Mouse (Mus musculus) layer of hippocampus, postnatal 36 days (tissue): ENCODE data around the gene Pip4p1. TPM values are rescaled to one million over a fixed set of nuclear protein-coding genes. Genes with fewer than 3 reads are reported as not detected.
A peak's percentile ranks its signal among the peaks of the same experiment; 100 is the strongest.
"Not testable (repeated sequence)": the region's sequence is repeated elsewhere in the genome, so short reads cannot be mapped to it uniquely, and the experiment has no call there.

Source experiments
- DNase-seq, 2 experiments: peaks; one replicate each; pipeline ENCODE4 v3.0.0; 2022
- total RNA-seq, 2 experiments: library from RNA; stranded (reverse); gene quantifications; 2 replicates each; pipeline ENCODE4 v1.2.3; 2021

The Pip4p1 gene
- 100 to 1,000 TPM in 1 of 2 experiments, 10 to 100 TPM in 1; 89.8 to 103 TPM for total RNA-seq

DNA sequence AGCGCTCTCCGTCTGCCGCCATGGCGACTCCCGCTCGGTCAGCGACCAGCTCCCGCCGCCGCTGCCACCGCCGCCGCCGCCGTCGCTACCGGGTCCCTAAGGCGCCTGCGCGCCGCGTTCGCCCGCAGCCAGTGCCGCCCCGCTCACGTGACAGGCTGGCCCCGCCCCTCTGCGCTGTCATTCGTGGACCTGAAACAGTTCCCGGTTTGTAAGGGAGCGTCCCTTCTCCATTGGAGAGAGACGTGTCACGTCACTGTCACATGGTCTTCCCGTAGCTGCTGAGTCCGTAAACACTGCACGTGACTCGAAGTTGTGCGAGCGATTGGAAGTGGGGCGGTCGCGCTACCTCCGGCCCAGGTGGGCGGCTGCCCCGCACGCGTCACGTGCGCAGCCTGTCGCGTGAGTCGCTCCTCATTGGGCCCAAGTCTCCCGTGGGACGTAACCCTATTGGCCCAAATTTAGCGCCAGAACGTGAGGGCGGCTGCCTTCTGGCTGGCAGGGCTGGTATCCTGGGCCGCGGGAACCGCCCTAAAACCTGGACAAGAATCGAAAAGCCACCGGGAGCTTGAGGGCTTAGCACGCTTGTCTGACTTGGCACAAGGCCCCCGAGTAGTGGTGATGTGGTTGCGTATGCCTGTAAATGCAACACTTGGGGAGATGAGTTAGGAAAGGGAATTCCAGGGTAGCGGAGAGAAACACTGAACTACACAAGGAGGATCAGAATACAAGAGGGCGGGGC, at the start of gene Pip4p1, which contains the start of gene Pnp:
Gene Pip4p1 (minus strand): TSS at position 103 of the 739 bp plus-strand sequence.
Gene Pnp (plus strand): TSS at position 329 of the 739 bp plus-strand sequence.
- peak; percentile 99 for DNase-seq

DNA sequence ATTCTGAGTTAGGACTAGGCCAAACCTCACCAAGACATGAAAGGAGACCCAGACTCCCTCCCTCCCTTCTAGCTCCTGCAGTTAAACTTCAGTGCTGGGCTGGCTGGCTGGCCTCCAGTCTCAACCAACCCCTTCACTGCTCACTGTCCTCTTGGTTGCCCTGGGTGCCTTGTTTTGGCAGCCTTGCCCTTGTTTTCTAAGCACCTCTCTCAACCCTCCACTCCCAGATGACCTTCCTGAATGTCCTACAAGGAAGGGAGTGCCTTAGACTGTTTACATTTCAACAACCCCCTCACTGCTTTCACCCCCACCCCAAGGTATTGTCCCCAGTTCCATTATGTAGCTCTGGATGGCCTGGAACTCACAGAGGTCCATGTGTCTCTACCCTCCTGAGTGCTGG, 49.0 kb upstream of the Pip4p1 start:
- DNase-seq = no peak

DNA sequence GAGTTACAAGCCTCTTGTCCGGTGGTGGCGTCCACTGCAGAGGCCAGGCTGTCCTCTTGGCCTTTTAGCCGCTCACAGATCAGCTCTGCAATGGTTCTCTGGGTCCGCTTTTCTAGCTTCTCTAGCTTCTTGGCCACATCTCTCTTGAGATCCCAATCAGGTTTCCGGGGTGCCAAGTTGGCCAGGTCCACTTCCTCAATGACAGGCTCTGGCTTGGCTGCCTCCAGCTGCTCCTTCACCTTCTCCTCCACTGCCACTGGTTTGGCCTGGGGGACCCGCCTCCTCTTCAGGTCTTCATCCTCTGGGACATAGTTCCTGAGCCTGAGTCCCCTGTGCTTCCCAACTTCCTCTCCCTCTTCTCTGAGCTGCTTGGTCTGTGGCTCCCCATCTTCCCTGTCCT, 47.8 kb upstream of the Pip4p1 start:
- not testable (repeated sequence) for DNase-seq

DNA sequence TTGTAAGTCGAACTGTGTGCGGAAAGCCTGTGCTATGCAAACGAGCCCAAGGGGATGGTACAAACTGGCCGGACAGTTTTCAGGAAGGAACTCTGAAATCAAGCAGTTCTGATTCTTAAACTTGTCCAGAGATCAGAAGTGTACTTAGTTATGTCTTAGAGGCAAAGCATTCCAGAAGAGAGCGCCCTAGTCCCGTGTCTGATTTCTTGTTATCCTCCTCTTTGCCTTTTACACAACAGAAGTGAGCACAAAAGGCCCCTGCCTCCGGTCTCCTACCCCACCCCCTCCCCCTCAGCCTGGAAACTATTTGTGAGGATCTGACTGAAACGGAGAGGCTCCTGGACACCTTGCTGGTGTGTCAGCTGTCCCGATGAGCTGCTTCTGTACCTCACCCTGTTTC, 46.0 kb upstream of the Pip4p1 start:
- no peak for DNase-seq

DNA sequence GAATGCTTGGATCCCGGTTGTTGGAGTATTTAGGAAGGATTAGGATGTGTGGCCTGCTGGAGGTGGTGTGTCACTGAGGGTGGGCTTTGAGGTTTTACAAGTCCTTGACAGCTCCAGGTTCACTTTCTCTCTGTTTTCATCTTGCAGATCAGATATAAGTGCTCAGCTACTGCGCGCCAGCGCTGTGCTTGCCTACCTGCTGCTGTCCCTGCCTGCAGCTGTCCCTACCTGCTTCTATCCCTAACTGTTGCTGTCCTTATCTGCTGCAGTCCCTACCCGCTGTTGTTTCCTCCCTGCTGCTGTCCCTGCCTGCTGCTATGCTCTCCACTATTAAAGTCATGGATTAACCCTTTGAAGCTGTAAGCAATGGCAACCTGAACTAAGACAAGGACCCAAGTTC, 44.3 kb upstream of the Pip4p1 start:
- DNase-seq = no peak

DNA sequence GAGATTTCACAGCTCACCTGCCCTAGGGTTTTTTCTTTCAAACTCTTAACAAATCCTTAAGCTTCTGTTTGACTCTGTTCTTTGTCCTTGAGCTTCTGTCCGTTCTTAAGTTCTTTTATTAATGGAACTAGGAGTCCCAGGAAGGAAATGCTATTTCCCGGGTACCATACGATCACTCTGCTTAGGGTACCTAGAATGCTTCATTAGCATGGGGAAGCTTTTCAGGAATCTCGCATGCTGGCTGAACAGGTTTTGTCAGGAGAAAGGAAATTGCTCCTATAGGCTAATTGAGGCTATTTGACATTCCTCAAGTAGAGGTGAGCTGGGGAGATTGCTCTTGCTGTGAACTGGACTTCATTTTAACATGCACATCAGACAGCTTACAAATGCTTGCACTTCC, 43.0 kb upstream of the Pip4p1 start:
- DNase-seq = no peak

DNA sequence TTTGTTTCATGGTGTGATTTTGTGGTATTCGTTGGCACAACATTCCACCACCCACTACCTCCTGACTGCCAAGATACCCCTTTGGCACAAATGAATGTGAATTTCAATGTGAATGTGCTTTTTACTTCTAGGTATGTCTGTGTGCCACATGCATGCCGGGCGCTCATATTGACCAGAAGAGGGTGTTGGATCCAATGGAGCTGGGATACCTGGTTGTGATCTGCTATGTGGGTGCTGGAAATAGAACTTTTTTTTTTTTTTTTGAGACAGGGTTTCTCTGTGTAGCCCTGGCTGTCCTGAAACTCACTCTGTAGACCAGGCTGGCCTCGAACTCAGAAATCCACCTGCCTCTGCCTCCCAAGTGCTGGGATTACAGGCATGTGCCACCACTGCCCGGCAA, 42.4 kb upstream of the Pip4p1 start:
- DNase-seq = not testable (repeated sequence)

DNA sequence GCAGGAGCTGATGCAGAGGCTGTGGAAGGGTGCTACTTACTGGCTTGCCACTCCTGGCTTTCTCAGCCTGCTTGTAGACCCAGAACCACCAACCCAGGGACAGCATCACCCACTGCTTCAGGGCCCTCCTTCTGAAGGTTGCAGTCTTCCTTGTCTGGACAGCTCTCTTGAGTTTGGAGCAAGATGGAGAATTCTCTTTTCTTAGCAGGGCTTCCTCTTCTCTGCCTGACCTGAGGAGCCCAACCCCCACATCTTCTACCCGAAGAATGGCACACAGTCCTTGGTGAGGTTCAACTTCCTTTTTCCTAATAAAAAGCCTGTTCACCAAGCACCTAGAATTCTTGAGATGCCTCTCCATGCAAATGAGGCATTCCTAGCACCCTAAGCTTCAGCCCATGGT, 40.2 kb upstream of the Pip4p1 start:
- no peak for DNase-seq

DNA sequence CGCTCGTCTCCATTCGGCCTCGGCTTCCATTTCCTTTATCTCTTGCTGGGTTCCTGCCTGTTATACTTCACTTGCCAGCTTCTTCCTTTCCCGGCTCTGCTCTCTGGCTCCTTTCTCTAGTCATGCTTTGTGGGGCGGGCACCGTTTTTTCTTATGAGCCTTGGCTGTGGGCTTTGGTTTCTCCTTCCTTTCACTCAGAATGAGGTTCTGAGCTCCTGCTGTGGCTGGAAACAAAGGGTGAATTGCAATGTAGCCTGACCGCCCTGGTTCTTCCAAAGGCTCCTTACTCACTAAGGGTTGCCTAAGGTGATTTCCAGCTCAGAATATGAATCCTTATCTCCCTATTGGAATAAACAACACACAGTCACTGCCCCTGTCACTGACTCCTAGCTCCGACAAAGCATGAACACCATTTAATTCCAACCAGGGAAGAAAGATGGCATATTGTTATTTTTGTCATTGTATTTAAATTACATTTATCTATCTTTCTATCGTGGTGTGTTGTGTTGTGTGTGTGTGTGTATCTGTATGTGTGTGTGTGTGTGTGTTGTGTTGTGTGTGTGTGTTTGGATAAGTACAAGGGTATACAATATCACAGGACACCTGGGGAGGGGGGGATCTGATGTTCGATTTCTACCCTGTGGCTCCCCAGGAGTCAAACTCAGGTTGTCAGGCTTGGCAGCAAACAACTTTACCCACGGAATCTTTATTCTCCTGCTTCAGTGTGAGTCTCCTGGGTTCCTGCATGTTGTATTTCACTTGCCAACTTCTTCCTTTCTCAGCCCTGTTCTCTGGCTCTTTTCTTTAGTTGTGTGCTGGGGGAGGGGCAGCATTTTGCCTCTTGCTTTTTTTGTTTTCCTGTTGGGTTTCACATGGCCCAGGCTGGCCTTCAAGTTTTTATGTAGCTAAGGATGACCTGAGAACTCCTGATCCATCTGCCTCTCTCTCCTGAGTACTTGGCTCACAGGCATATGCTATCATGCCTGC, 39.2 kb upstream of the Pip4p1 start:
- peak; percentile 36 to 52 for DNase-seq

DNA sequence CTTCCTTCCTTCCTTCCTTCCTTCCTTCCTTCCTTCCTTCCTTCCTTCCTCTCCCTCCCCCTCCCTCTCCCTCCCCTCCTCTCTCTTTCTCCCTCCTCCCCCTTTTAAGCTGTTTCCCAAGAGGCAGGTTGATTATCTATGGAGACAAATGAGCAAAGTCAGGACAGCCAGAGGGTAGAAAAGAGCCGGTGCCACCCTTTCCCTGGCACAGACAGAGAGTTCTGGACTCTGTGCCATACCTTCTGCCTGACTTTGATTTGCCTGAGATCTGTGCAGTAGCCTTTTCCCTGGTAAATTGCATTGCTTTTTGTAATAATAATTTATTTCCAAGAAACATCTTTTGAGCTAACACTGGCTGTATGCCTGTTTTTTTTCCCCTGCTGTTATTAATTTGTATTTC, 38.4 kb upstream of the Pip4p1 start:
- DNase-seq = no peak

DNA sequence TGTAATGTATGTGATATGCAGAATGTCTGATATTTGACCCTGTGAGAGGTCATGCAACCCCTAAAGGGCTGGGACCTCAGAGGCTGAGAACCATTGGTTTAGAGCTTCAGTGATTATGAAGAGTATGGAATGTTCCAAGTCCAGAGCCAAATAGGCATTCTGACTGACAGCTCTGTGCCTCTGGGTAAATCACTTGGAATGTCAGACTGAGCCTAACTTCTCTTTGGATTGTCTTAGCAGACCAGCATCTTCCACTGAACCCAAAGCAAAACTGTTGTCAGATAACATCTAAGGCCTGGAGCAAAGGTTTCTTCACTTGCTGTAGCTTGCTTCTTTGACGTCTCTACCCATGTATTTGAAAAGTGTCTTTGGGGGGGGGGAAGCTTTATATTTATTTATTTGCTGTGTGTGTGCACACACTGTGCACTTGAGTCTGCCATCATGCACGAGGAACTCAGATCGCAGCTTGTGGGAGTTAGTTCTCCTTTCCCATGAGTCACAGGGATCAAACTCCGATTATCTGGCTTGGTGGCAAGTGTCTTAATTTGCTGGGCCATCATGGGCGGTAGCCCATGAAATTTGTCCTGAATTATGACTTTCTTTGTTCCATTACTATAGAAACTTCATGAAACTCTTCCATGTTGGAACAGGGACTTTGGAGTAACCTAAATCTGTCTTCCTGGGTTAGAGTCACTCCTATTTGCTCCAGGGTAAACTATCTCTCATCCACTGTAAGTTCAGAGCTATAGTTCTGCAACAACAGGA, 37.7 kb upstream of the Pip4p1 start:
- no peak for DNase-seq

DNA sequence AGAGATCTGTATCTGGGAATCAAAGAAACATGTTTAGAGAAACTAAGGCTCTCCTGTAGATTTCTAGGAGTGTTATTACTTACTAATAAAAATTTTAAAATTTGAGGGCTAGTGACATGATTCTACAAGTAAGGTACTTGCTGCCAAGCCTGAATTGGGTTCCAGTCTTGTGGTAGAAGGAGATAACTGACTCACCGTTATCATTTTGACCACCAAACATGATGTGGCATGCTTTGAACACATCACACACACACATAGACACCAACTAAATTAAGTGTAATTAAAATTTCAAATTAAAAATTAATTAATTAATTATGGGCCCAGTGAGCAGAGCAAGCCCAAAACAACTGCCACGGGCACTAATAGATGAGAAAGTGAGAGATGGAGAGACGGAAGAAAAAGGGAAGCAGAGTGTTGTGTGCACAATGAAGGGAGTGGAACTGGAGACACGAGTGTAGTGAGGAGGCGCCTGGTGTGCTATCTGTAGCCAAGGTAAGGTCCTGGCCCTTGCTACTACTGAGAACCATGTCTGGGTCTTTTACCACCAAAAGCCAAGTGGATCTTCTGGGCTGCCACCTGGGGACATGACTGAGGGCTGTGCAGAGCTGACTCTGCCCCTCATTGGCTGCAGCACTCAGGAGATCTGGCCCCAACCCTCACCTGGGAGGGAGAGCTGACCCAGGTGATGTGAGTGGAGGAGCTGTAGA, 27.8 kb upstream of the Pip4p1 start:
- not testable (repeated sequence) for DNase-seq

DNA sequence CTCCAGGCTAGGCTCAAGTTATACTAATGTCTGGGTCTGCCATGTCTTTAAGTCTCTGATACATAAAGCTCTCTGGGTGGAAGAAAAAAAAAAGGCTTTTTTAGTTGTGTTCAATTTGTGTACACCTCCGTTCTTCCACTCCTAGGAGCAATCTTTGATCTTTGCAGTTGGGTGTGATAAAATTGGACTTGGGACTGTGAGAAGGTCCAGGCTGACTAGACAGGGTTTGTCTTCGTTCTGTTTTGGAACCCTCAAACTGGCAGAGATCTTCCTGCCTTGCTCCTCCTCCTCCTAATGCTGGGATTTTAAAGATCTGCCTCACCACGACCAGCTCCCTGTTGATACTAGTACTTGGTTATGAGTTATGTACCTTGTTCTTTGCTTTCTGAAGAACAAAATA, 26.5 kb upstream of the Pip4p1 start:
- DNase-seq = not testable (repeated sequence)

DNA sequence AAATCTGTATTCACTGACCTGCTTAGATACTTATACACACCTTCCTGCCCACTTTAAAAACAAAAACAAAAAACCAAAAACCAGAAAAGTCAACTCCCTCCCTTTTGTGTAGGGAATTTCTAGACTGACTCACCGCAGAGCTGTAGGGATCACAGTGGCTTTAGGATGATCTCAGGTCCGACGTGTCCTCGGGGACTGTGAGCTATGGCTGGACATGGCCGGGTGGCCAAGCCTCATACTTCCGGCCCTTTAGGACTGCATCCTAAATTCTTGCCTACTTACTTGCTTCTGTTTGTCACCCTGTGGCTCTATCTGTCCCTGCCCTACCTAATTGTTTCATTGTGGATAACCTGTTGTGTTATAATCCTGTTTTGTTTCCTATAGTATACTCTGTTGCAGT, 26.1 kb upstream of the Pip4p1 start:
- not testable (repeated sequence) for DNase-seq

DNA sequence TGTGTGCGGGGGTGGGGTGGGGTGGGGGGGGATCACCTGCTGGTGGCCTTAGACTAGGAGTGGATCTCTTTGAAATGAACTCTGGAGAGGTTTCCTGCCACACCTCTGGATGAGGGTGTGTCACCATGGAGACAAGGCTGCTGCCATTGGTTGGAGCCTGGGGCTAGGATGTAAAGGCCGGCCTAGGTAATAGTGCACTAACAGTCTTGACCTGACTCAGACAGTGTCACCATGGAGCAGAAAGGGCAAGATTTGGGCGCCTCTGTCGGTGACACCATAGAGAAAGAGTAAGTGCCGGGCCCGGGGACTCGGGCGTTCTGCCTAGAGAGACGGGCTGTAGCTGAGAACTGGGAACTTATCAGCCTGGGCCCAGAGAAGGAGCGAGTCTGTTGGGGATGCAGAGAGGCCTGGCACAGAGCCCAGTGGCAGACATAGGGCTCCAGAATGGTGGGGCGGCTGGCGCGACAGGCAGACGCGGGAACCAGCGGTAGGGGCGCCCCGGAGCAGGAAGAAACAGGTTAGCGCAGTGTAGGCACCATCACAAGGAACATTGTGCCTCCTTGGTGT, 25.4 kb upstream of the Pip4p1 start, which contains the start of gene Pnp2:
Gene Pnp2 (plus strand): TSS at position 51 of the 567 bp plus-strand sequence.
- peak; percentile 38 to 55 for DNase-seq

DNA sequence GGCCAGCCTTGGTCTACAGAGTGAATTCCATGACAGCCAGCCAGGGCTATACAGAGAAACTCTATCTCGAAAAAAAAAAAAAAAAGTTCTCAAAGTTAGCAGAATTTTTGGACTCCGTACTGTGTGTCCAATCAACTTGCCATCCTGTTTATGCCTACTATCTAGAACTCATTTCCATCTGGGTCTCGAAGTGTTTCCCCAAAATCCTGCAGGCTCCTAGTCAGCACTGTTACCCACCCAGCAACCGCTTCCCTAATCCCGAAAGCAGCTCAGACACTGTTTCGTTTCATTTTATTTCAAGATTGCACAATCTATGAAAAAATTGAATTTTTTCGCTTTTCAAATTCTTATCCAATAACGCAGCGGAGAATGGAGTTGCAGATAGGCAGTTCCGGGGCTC, 24.8 kb upstream of the Pip4p1 start:
- no peak for DNase-seq

DNA sequence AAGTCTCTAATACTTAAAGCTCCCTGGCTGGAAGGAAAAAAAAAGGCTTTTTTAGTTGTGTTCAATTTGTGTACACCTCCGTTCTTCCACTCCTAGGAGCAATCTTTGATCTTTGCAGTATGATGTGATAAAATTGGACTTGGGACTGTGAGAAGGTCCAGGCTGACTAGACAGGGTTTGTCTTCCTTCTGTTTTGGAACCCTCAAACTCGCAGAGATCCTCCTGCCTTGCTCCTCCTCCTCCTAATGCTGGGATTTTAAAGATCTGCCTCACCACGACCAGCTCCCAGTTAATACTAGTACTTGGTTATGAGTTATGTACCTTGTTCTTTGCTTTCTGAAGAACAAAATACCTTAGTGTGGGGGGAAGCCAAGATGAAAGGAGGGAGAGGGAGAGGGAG, 14.9 kb upstream of the Pip4p1 start:
- DNase-seq = not testable (repeated sequence)

DNA sequence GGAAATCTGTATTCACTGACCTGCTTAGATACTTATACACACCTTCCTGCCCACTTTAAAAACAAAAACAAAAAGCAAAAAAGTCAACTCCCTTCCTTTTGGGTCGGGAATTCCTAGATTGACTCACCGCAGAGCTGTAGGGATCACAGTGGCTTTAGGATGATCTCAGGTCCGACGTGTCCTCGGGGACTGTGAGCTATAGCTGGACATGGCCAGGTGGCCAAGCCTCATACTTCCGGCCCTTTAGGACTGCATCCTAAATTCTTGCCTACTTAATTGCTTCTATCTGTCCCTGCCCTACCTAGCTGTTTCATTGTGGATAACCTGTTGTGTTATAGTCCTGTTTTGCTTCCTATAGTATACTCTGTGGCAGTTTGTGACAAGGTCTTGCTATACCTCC, 14.4 kb upstream of the Pip4p1 start:
- DNase-seq = not testable (repeated sequence)

DNA sequence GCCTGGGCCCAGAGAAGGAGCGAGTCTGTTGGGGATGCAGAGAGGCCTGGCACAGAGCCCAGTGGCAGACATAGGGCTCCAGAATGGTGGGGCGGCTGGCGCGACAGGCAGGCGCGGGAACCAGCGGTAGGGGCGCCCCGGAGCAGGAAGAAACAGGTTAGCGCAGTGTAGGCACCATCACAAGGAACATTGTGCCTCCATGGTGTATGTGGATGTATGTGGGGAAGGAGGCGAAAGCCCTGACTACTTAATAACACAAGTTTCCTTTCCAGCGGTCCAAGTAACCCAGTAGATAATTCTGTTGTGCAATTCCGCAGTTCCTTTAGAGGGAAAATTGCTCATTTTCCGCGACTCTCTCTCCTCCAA, 14.0 kb upstream of the Pip4p1 start:
- DNase-seq = not testable (repeated sequence)

DNA sequence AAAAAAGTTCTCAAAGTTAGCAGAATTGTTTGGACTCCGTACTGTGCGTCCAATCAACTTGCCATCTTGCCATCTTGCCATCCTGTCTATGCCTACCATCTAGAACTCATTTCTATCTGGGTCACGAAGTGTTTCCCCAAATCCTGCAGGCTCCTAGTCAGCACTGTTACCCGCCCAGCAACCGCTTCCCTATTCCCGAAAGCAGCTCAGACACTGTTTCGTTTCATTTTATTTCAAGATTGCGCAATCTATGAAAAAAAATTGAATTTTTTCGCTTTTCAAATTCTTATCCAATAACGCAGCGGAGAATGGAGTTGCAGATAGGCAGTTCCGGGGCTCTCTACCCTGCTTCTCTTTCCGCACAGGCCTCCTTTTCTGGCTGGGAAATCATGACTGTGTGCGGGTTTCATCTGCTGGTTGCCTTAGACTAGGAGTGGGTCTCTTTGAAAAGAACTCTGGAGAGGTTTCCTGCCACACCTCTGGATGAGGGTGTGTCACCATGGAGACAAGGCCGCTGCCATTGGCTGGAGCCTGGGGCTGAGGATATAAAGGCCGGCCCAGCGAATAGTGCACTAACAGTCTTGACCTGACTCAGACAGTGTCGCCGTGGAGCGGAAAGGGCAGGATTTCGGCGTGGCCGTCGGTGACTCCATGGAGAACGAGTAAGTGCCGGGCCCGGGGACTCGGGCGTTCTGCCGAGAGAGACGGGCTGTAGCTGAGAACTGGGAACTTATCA, 13.4 kb upstream of the Pip4p1 start, which contains the start of gene Gm49342:
Gene Gm49342 (plus strand): TSS at position 586 of the 736 bp plus-strand sequence.
- DNase-seq = peak; percentile 88 to 89

DNA sequence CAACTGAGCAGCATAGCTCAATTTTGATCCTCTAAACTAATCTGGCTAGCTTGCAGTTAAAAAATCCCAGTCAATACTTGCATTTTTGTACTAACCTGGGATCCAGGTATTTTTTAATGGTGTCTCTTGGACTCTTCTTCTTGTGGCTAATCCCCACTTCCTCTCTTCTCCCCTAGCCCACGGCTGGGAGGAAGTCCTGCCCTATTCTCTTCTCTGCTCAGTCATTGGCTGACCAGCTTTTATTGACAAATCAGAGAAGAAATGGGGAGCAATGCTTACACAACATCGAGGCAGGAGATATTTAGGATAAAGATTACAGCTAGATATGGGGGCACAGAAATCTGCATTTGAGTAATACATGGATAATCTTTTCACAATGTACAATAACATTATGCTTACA, 8.3 kb upstream of the Pip4p1 start:
- DNase-seq = no peak
